Mouse (Mus musculus): ENCODE data around the gene Ddx24.
"Not testable (repeated sequence)": the region's sequence is repeated elsewhere in the genome, so short reads cannot be mapped to it uniquely, and the experiment has no call there.

The Ddx24 gene

DNA sequence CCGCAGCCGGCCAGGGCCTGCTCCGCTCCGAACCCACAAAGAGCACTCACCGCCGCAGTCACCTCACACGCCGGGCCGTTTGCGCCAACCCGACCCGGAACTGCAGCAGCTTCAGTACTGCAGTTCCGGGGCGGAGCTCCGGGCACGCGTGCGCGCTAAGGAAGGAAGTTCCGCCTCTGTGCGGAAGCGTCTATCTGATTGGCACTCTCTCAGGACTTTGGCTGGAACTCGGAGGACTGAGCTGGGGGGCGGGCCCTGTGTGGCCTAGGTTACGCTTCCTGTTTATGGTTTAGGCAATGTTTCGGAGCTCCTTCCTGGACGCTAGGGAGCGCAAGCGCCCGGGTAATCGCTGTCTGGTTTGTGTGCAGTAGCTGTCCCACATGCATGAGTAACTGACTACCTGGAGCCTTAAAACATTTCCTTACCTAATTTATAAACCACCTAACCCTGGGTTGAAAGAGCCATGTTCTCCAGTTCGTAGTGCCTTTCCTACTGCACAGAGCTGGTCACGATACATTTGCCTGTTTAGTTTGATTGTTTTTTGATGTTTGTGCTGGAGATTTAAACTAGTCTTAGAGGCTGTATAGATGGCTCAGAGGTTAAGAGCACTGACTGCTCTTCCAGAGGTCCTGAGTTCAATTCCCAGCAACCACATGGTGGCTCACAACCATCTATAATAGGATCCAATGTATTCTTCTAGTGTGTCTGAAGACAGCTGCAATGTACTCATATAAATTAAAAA lies at the start of gene Ddx24:
Gene Ddx24 (minus strand): TSS at position 102 of the 742 bp plus-strand sequence.
- in situ Hi-C loops (cut with MboI, MseI): no loop called here

GRCm38 (mm10) chr12:103474481-103474880 lies 48.9 kb upstream of the Ddx24 start:
- in situ Hi-C loops (cut with MboI, MseI): no loop called here

GRCm38 (mm10) chr12:103457140-103457539 lies 31.5 kb upstream of the Ddx24 start, which contains the start of gene Ifi27l2b:
Gene Ifi27l2b, minus strand, starts transcription at chr12:103457223.
- in situ Hi-C loops (cut with MboI, MseI): no loop called here

GRCm38 (mm10) chr12:103456727-103457126 lies 31.1 kb upstream of the Ddx24 start:
- in situ Hi-C loops (cut with MboI, MseI): not testable (repeated sequence)

DNA sequence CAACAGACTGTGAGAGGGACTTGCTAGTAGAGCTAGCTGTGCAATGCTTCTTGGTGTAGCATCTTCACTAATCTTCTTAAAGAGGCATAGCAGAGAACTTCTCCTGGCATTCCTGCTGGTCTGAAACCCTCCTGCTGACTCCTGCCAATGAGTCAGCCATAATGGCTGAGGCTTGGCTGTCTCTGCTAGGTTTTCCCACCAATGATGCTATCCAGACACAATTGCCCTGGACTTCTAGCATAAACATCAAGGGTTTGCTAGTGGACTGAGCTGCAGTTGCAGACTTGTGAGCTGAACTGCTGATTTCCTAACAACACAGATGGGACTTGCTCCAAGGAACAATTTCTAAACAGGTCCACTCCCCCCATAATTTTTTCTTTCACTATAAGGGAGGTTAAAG lies 27.7 kb upstream of the Ddx24 start:
- in situ Hi-C loops (cut with MboI, MseI): no loop called here

DNA sequence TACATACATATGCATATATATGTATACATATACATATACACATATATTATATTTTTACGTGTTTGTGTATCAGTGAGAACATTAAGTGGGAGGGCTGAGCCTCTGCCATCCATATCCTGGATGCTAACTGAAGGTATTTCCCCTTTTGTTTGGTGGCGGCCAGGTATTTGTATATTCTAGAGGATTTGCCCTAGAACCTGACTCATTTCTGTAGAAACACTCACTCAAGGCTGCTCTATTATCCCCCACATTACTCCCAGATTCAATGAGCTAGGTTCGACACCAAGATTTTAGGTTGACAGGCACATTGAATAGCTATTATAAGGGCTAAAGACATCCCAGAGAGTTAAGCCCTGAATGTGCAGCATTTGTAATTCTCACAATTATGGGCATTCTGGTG lies 19.4 kb upstream of the Ddx24 start:
- in situ Hi-C loops (cut with MboI, MseI): no loop called here

GRCm38 (mm10) chr12:103444261-103444660 lies 18.6 kb upstream of the Ddx24 start:
- in situ Hi-C loops (cut with MboI, MseI): not testable (repeated sequence)

DNA sequence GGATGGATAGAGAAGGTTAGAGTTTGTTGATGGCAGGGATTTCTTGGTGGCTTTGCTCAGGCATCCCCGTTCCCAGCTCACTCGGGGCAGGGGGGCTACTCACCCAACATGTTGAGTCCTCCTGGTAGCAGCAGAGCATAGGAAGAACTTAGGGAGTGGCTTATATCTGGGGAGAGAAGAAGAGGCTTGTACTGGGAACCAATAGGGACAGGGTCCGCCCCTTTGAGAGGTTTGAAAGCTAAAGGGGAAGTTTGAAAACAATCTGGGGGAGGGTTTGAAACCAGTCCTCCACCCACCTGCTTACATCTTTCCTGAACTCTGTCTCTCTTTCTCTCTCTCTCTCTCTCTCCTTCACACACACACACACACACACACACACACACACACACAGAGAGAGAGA lies 17.9 kb upstream of the Ddx24 start, which contains the start of gene Ifi27l2a:
Gene Ifi27l2a (minus strand): TSS at position 157 of the 400 bp plus-strand sequence.
- in situ Hi-C loops (cut with MboI, MseI): no loop called here

- in situ Hi-C loops (cut with MboI, MseI): loop anchor here (10.0 kb wide), 1 partner anchor 1567 kb away; the partner anchor contains the start of gene Syne3
Measured at GRCm38 (mm10) chr12:103437601-103438000, 12.0 kb upstream of the Ddx24 start.

- in situ Hi-C loops (cut with MboI, MseI): loop anchor here (10.0 kb wide), 1 partner anchor 1570 kb away; the partner anchor contains the start of gene Syne3
Measured at GRCm38 (mm10) chr12:103434861-103435260, 9.2 kb upstream of the Ddx24 start.

- in situ Hi-C loops (cut with MboI, MseI): loop anchor here (10.0 kb wide), 1 partner anchor 1571 kb away; the partner anchor contains the start of gene Syne3
Measured at GRCm38 (mm10) chr12:103433986-103434731, 8.5 kb upstream of the Ddx24 start, which contains the start of gene Ifi27. Gene Ifi27, plus strand, starts transcription at chr12:103434211.

GRCm38 (mm10) chr12:103433430-103433829 lies 7.8 kb upstream of the Ddx24 start:
- in situ Hi-C loops (cut with MboI, MseI): loop anchor here (10.0 kb wide), 1 partner anchor 1571 kb away; the partner anchor contains the start of gene Syne3

- in situ Hi-C loops (cut with MboI, MseI): no loop called here
Measured at GRCm38 (mm10) chr12:103426710-103427109, 1.1 kb upstream of the Ddx24 start.

GRCm38 (mm10) chr12:103425016-103425728 lies 458 bp downstream of the Ddx24 start:
- in situ Hi-C loops (cut with MboI, MseI): no loop called here

GRCm38 (mm10) chr12:103408144-103408543 lies 17.5 kb downstream of the Ddx24 start:
- in situ Hi-C loops (cut with MboI, MseI): no loop called here

GRCm38 (mm10) chr12:103407720-103408119 lies 17.9 kb downstream of the Ddx24 start, which contains the start of gene 9330161L09Rik:
Gene 9330161L09Rik, minus strand, starts transcription at chr12:103407820.
- in situ Hi-C loops (cut with MboI, MseI): no loop called here

DNA sequence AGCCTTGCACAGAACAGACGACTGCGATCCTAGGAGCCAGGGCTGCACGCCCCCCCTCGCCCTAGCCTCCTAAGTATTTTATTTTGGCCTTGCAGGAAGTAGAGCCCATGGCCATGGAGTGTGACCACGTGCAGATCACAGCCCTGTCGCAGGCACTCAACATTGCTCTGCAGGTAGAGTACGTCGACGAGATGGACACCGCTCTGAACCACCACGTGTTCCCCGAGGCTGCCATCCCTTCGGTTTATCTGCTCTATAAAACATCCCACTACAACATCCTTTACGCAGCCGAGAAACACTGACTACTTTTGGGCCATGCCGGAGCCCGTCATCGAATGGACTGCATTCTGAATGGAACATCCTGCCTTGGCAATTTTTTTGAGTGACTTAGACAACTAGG lies 21.5 kb downstream of the Ddx24 start:
- in situ Hi-C loops (cut with MboI, MseI): no loop called here

GRCm38 (mm10) chr12:103396751-103397150 lies 28.9 kb downstream of the Ddx24 start:
- in situ Hi-C loops (cut with MboI, MseI): no loop called here

GRCm38 (mm10) chr12:103395486-103396275 lies 29.9 kb downstream of the Ddx24 start:
- in situ Hi-C loops (cut with MboI, MseI): no loop called here

DNA sequence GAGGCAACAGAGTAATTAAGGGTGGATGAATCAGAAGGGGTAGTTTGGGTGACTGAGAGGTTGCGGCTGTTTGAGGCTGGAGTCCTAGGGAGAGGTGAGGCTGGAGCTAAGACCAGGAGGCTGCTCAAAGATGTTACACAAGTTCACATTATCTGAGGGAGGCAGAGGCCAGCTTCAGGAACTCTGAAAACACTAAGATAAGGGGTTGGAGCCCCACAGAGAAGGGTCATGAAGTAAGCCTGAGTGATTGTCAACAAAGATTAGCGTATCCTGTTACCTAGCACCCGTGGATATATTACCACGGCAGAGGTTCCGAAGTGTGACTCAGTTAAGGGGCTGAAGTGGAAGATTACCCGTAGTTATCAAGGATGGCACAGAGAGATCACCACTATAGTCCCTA lies 32.1 kb downstream of the Ddx24 start:
- in situ Hi-C loops (cut with MboI, MseI): no loop called here

DNA sequence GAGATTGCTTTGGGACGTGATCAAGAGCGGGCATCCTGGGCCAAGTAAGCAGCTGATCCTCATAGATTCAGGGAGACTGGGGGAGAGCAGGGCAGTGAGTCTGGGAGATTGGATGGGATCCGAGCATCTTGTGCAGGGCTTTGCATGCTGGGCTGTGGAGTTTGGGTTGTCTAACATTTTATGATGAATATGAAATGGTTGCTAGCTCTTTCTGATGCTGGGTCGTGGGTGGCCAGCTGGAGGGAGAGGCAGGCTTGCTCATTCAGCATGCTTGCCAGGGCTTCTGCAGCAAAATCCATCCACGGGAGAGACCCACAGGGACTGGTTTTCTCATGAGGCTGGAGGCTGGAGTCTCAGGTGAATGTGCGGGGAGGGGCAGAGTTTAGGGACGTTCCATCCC lies 34.5 kb downstream of the Ddx24 start:
- in situ Hi-C loops (cut with MboI, MseI): no loop called here
